Mouse (Mus musculus): ENCODE results near the gene Ube2z. TPM values are rescaled to one million over a fixed set of nuclear protein-coding genes. Genes with fewer than 3 reads are reported as not detected.

Ube2z gene
- polyA plus RNA-seq, 1 experiment from 2014 or later, result 26.7 TPM

DNA sequence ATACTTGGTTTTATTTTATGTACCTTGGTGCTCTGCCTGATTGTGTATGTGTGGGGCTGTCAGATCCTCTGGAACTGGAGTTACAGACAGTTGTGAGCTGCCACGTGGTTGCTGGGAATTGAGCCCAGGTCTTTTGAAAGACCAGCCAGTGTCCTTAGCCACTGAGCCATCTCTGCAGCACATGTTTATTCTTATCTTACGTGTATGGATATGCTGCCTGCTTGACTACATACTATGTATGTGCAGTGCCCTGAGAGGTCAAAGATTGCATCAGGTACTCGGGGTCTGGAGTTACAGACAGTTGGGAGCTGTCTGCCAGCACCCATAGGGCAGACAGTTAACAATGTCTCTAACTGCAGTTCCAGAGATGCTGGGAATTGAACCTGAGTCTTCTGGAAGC lies 17.5 kb upstream of the Ube2z start:
- Histone ChIP-seq H3K27ac (ENCODE audit: low read depth, low read length) (no peak overlapping the region), H3K9me3 (ENCODE audit: control insufficient read depth, low read length) (no peaks in the 10 kb centered on the region), H3K27me3 (replicated peaks; ENCODE audit: control insufficient read depth, insufficient read depth, low read length) (no peaks in the 10 kb centered on the region), H3K36me3 (ENCODE audit: control insufficient read depth, insufficient read depth, low read length) (no peaks in the 10 kb centered on the region), H3K4me1 (replicated peaks; ENCODE audit: control insufficient read depth, insufficient read depth, low read length) (no peaks in the 10 kb centered on the region), H3K4me2 (no peak overlapping the region), H3K4me3 (ENCODE audit: low read depth, low read length) (no peak overlapping the region), H3K9ac (ENCODE audit: low read depth, low read length) (no peak overlapping the region)
- ATAC-seq (replicated peaks; ENCODE audit: low FRiP score) (no peak), DNase-seq (ENCODE audit: low spot score) (no peak)
- 58% methylated on average over 3 of the region's 3 CpGs for WGBS

DNA sequence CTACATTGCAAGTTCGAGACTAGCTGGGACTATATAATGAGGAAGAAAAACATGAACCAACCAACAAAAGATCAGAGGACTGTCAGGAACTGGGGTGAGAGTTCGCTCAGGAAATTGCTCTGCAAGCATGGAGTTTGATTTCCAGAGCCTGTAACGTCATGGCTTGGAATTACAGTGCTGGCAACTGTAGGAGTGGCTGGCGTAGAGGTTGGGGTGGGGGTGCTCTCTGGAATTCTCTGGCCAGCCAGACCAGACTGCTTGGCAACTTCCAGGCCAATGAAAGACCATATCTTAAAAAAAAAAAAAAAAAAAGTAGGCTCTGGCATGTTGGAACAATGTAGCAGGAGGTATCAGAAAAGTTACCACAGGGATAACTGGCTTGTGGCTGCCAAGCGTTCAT lies 15.5 kb upstream of the Ube2z start:
- Histone ChIP-seq H3K9ac (ENCODE audit: low read depth, low read length) (no peak overlapping the region), H3K4me3 (ENCODE audit: low read depth, low read length) (no peak overlapping the region), H3K9me3 (ENCODE audit: control insufficient read depth, low read length) (no peaks in the 10 kb centered on the region), H3K4me1 (replicated peaks; ENCODE audit: control insufficient read depth, insufficient read depth, low read length) (no peaks in the 10 kb centered on the region), H3K36me3 (ENCODE audit: control insufficient read depth, insufficient read depth, low read length) (no peaks in the 10 kb centered on the region), H3K4me2 (no peak overlapping the region), H3K27ac (ENCODE audit: low read depth, low read length) (no peak overlapping the region), H3K27me3 (replicated peaks; ENCODE audit: control insufficient read depth, insufficient read depth, low read length) (no peaks in the 10 kb centered on the region)
- 77% methylated on average over 5 of the region's 5 CpGs for WGBS
- no peak for DNase-seq (ENCODE audit: low spot score)
- no peak for ATAC-seq (replicated peaks; ENCODE audit: low FRiP score)

- H3K4me1 ChIP-seq (replicated peaks; ENCODE audit: control insufficient read depth, insufficient read depth, low read length), result peaks cover 9% of the 10 kb centered on the region
- peaks cover 5% of the 10 kb centered on the region for H3K36me3 ChIP-seq (ENCODE audit: control insufficient read depth, insufficient read depth, low read length)
- 61% methylated on average over 13 of the region's 13 CpGs for WGBS
- no peaks in the 10 kb centered on the region for H3K27me3 ChIP-seq (replicated peaks; ENCODE audit: control insufficient read depth, insufficient read depth, low read length)
- no peaks in the 10 kb centered on the region for H3K9me3 ChIP-seq (ENCODE audit: control insufficient read depth, low read length)
- H3K4me3 ChIP-seq (ENCODE audit: low read depth, low read length), result peak overlapping the region; percentile 45
- H3K27ac ChIP-seq (ENCODE audit: low read depth, low read length), result peak overlapping the region; percentile 70
- no peak for ATAC-seq (replicated peaks; ENCODE audit: low FRiP score)
- no peak for DNase-seq (ENCODE audit: low spot score)
- H3K9ac ChIP-seq (ENCODE audit: low read depth, low read length), result peak overlapping the region; percentile 51
- peak overlapping the region; percentile 79 for H3K4me2 ChIP-seq
These were observed 11.3 kb upstream of the Ube2z start for GRCm38 (mm10) chr11:96076221-96077105.

DNA sequence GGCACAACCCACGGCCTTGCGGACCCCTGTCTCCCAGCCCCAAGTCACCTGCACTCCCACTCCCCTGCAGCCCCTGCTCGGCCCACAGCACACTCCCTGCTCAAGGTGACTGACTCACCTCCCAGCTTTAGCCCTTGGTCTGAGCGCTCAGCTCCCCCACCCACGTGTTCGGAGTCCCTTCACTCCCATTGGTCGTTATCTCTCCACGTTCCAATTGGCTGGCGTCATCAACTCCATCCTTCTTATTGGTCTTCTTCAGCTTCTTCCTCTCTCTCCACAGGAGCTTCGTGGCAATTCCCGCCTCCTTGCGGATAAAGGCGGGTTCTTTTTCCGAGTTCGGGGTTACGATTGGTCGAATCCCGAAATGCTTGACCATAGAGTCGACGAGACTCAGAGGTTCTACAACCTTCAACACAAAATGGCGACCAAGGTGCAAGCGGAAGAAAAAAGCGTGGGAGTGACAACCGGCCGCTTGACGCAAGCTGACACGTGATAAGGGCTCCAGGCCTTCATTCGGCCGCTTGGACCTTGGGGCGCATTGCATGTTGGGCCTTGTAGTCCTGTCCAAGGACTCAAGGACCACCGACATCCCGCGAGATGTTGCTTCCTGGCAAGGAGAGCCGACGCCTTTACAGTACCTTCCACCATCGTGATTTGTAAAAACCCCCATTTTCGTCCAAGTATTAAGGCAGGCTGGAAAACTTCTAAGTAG lies 10.5 kb upstream of the Ube2z start, which contains the start of gene Atp5g1:
Atp5g1 (minus strand) TSS at position 162 of the 712 bp plus-strand sequence.
- WGBS, result under 1% methylated on average over 37 of the region's 37 CpGs
- Histone ChIP-seq H3K27me3 (replicated peaks; ENCODE audit: control insufficient read depth, insufficient read depth, low read length) (no peaks in the 10 kb centered on the region), H3K27ac (ENCODE audit: low read depth, low read length) (peak within 1 kb of the TSS; percentile 82), H3K4me1 (replicated peaks; ENCODE audit: control insufficient read depth, insufficient read depth, low read length) (peaks cover 9% of the 10 kb centered on the region), H3K9me3 (ENCODE audit: control insufficient read depth, low read length) (no peaks in the 10 kb centered on the region), H3K36me3 (ENCODE audit: control insufficient read depth, insufficient read depth, low read length) (peaks cover 6% of the 10 kb centered on the region), H3K9ac (ENCODE audit: low read depth, low read length) (peak within 1 kb of the TSS; percentile 92), H3K4me3 (ENCODE audit: low read depth, low read length) (peak within 1 kb of the TSS; percentile 60), H3K4me2 (peak within 1 kb of the TSS; percentile 94)
- ATAC-seq (replicated peaks; ENCODE audit: low FRiP score), result peak; percentile 93
- DNase-seq (ENCODE audit: low spot score), result peak; percentile 91

GRCm38 (mm10) chr11:96075177-96075508 lies 10.0 kb upstream of the Ube2z start:
- H3K36me3 ChIP-seq (ENCODE audit: control insufficient read depth, insufficient read depth, low read length), result peaks cover 6% of the 10 kb centered on the region
- ATAC-seq (replicated peaks; ENCODE audit: low FRiP score), result peak; percentile 46
- peak overlapping the region; percentile 60 for H3K4me3 ChIP-seq (ENCODE audit: low read depth, low read length)
- WGBS, result under 1% methylated on average over 15 of the region's 15 CpGs
- H3K4me1 ChIP-seq (replicated peaks; ENCODE audit: control insufficient read depth, insufficient read depth, low read length), result peaks cover 9% of the 10 kb centered on the region
- no peak for DNase-seq (ENCODE audit: low spot score)
- H3K27ac ChIP-seq (ENCODE audit: low read depth, low read length), result peak overlapping the region; percentile 82
- no peaks in the 10 kb centered on the region for H3K27me3 ChIP-seq (replicated peaks; ENCODE audit: control insufficient read depth, insufficient read depth, low read length)
- no peaks in the 10 kb centered on the region for H3K9me3 ChIP-seq (ENCODE audit: control insufficient read depth, low read length)
- H3K4me2 ChIP-seq, result peak overlapping the region; percentile 94
- peak overlapping the region; percentile 92 for H3K9ac ChIP-seq (ENCODE audit: low read depth, low read length)

DNA sequence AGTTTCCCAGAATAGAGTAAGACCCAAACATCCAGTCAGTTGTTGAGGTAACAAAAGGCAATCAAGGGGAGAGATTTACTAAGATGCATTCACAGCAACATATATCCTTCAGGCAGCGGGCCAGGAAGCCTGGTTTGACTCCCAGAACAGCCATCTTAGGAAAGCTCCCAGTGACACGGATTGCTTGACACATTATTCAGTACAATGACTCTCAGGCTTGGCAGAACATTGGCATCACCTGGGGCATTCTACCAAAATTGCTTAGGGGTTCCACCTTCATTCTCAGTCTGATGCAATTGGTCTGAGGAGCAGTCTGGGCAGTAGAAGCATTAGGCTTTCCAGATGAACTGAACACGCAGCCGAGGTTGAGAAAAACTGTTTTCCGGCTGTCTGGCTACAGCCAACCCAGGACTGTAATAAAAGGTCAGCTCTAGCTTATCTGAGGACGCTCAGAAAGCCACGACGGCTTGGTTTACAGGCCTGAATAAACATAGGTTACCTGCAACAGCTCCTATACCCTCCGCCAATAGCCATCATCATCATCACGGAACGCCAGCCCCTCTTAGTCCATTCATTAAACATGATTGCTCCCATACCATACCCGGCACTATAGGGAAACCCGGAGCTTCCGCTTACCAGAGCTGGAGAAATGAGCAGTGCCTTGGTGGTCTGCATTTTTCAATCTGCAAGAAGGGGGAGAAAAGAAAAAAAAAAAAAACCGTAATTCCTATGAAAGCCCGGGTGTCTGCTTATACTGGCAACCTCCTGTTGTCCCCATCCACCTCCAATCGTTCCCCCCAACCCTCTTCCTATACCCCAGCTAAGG lies 9.4 kb upstream of the Ube2z start:
- Histone ChIP-seq H3K4me2 (peak overlapping the region; percentile 94), H3K36me3 (ENCODE audit: control insufficient read depth, insufficient read depth, low read length) (peaks cover 6% of the 10 kb centered on the region), H3K9me3 (ENCODE audit: control insufficient read depth, low read length) (no peaks in the 10 kb centered on the region), H3K4me3 (ENCODE audit: low read depth, low read length) (peak overlapping the region; percentile 60), H3K4me1 (replicated peaks; ENCODE audit: control insufficient read depth, insufficient read depth, low read length) (peaks cover 9% of the 10 kb centered on the region), H3K27me3 (replicated peaks; ENCODE audit: control insufficient read depth, insufficient read depth, low read length) (no peaks in the 10 kb centered on the region), H3K27ac (ENCODE audit: low read depth, low read length) (peak overlapping the region; percentile 82), H3K9ac (ENCODE audit: low read depth, low read length) (peak overlapping the region; percentile 92)
- no peak for ATAC-seq (replicated peaks; ENCODE audit: low FRiP score)
- 12% methylated on average over 17 of the region's 17 CpGs for WGBS
- peak; percentile 35 for DNase-seq (ENCODE audit: low spot score)

GRCm38 (mm10) chr11:96073295-96073993 lies 8.3 kb upstream of the Ube2z start:
- Histone ChIP-seq H3K36me3 (ENCODE audit: control insufficient read depth, insufficient read depth, low read length) (peaks cover 6% of the 10 kb centered on the region), H3K27me3 (replicated peaks; ENCODE audit: control insufficient read depth, insufficient read depth, low read length) (no peaks in the 10 kb centered on the region), H3K27ac (ENCODE audit: low read depth, low read length) (no peak overlapping the region), H3K4me1 (replicated peaks; ENCODE audit: control insufficient read depth, insufficient read depth, low read length) (peaks cover 9% of the 10 kb centered on the region), H3K4me3 (ENCODE audit: low read depth, low read length) (0 out of 2 replicates have a peak overlapping the region, but pooled peaks have one; percentile 25), H3K9ac (ENCODE audit: low read depth, low read length) (no peak overlapping the region), H3K4me2 (peak overlapping the region; percentile 94), H3K9me3 (ENCODE audit: control insufficient read depth, low read length) (no peaks in the 10 kb centered on the region)
- ATAC-seq (replicated peaks; ENCODE audit: low FRiP score), result no peak
- no peak for DNase-seq (ENCODE audit: low spot score)
- WGBS, result 86% methylated on average over 8 of the region's 9 CpGs

- 78% methylated on average over 1 of the region's 1 CpGs for WGBS
- H3K4me2 ChIP-seq, result no peak overlapping the region
- ATAC-seq (replicated peaks; ENCODE audit: low FRiP score) (no peak), DNase-seq (ENCODE audit: low spot score) (no peak)
- H3K9ac ChIP-seq (ENCODE audit: low read depth, low read length), result no peak overlapping the region
- H3K36me3 ChIP-seq (ENCODE audit: control insufficient read depth, insufficient read depth, low read length), result peaks cover 6% of the 10 kb centered on the region
- no peaks in the 10 kb centered on the region for H3K9me3 ChIP-seq (ENCODE audit: control insufficient read depth, low read length)
- no peak overlapping the region for H3K4me3 ChIP-seq (ENCODE audit: low read depth, low read length)
- no peak overlapping the region for H3K27ac ChIP-seq (ENCODE audit: low read depth, low read length)
- H3K4me1 ChIP-seq (replicated peaks; ENCODE audit: control insufficient read depth, insufficient read depth, low read length), result peaks cover 9% of the 10 kb centered on the region
- no peaks in the 10 kb centered on the region for H3K27me3 ChIP-seq (replicated peaks; ENCODE audit: control insufficient read depth, insufficient read depth, low read length)
These were observed 5.8 kb upstream of the Ube2z start for GRCm38 (mm10) chr11:96071013-96071412.
